Mouse (Mus musculus): ENCODE results near the gene Klhl18. TPM values are rescaled to one million over a fixed set of nuclear protein-coding genes. Genes with fewer than 3 reads are reported as not detected.

Klhl18 gene
- polyA plus RNA-seq, 1 experiment from 2014 or later: 9.3 TPM

DNA sequence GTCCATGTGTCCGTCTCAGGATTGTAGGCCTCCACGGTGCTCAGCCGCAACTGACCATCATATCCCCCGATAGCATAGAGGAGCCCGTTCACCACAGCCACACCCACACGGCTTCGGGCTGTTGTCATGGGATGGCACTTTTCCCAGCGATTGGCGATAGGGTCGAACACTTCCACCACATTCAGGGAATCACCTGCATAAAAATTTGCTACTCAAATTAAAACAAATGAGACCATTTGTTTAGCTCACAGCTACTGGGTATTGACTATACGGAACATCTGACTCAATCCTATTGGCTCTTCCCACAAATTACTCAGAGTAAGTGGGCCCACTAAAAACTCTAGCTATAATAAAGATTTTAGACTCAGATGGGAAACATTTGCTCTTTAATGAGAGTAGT is 40.5 kb downstream of the Klhl18 start:
- no peak overlapping the region for H3K9ac ChIP-seq (replicated peaks; ENCODE audit: low read length)
- 92% methylated on average over 11 of the region's 11 CpGs for WGBS
- no peaks in the 10 kb centered on the region for H3K4me1 ChIP-seq (ENCODE audit: insufficient read depth, low read length)
- H3K4me2 ChIP-seq (replicated peaks; ENCODE audit: low read depth, low read length): no peak overlapping the region
- peaks cover 9% of the 10 kb centered on the region; the same call in 1 of the 2 replicates for H3K36me3 ChIP-seq (ENCODE audit: insufficient read depth, low read length)
- ATAC-seq (ENCODE audit: low FRiP score, low TSS enrichment): no peak
- no peaks in the 10 kb centered on the region for H3K27me3 ChIP-seq (ENCODE audit: insufficient read depth, low read length)
- no peak overlapping the region for H3K27ac ChIP-seq (ENCODE audit: low read length)
- H3K4me3 ChIP-seq (ENCODE audit: low read length): no peak overlapping the region
- H3K9me3 ChIP-seq (ENCODE audit: low read length): no peaks in the 10 kb centered on the region

DNA sequence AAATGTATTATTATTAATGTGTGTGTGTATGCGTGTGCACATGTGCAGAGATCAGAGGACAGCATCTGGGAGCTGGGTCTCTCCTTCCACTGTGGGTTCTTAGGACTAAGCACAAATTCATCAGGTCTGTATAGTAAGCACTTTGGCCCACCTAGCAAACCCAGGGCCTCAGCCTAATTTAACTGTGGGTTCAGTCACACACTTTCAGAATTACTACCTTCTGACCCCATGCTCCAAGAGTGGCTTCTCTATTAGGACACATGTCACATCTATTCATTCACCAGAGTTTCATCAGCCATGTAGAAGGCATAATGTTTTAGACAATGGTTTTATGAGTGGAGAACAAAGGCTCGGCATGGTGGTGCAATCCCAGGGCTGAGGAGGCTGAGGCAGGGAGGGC is 43.4 kb downstream of the Klhl18 start:
- Histone ChIP-seq H3K4me2 (replicated peaks; ENCODE audit: low read depth, low read length) (no peak overlapping the region), H3K4me3 (ENCODE audit: low read length) (no peak overlapping the region), H3K9ac (replicated peaks; ENCODE audit: low read length) (no peak overlapping the region), H3K4me1 (ENCODE audit: insufficient read depth, low read length) (no peaks in the 10 kb centered on the region), H3K27me3 (ENCODE audit: insufficient read depth, low read length) (no peaks in the 10 kb centered on the region), H3K36me3 (ENCODE audit: insufficient read depth, low read length) (peaks cover 21% of the 10 kb centered on the region), H3K9me3 (ENCODE audit: low read length) (no peaks in the 10 kb centered on the region), H3K27ac (ENCODE audit: low read length) (no peak overlapping the region)
- 93% methylated on average over 2 of the region's 2 CpGs for WGBS
- ATAC-seq (ENCODE audit: low FRiP score, low TSS enrichment): no peak

DNA sequence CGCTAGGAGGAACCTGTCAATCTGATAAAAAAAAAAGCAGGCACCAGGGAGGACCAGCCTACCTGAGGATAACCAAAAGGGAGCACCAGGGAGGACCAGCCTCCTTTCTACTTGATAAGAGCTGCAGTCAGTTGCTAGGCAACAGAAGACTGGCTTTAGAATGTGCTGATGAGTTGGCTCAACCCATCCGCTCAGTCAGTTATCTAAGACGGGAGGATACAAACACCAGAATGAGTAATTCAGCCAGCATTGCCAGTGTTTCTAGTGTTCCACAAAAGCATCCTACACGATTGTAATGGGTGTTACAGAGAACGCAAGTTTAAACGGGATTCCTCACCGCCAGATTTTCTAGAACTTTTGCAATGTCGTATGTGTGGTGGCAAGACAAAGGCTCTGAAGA is 45.3 kb downstream of the Klhl18 start:
- H3K9me3 ChIP-seq (ENCODE audit: low read length): no peaks in the 10 kb centered on the region
- H3K27me3 ChIP-seq (ENCODE audit: insufficient read depth, low read length): no peaks in the 10 kb centered on the region
- no peak overlapping the region for H3K4me2 ChIP-seq (replicated peaks; ENCODE audit: low read depth, low read length)
- no peak overlapping the region for H3K27ac ChIP-seq (ENCODE audit: low read length)
- no peak overlapping the region for H3K9ac ChIP-seq (replicated peaks; ENCODE audit: low read length)
- no peaks in the 10 kb centered on the region for H3K4me1 ChIP-seq (ENCODE audit: insufficient read depth, low read length)
- 90% methylated on average over 8 of the region's 8 CpGs for WGBS
- H3K36me3 ChIP-seq (ENCODE audit: insufficient read depth, low read length): peaks cover 23% of the 10 kb centered on the region
- no peak for ATAC-seq (ENCODE audit: low FRiP score, low TSS enrichment)
- no peak overlapping the region for H3K4me3 ChIP-seq (ENCODE audit: low read length)

DNA sequence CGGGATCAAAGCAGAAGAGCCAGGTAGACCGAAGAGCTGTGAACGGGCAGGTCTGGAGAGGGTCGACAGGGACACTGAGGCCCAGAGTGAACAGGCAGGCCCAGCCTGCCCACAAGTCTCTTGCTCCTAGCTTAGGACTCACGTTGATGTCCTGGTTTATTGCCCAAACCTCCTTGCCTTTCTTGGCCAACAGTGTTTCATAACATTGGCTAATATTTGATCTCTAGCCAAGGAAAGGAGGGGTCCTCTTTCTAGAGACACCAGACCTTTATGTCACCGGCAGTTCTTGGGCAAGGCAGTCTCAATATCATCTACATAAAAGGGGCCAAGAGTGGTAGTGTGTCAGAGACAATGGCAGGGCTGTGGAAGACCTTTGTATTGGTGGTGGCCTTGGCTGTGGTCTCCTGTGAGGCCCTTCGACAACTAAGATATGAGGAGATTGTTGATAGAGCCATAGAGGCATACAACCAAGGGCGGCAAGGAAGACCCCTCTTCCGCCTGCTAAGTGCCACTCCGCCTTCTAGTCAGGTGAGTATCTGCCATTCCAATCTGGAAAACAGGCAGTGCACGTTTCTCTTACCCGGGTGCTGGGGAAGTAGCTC is 56.9 kb downstream of the Klhl18 start, which contains the start of gene Ngp:
Gene Ngp (plus strand): TSS at position 237 of the 602 bp plus-strand sequence.
- no peaks in the 10 kb centered on the region for H3K4me1 ChIP-seq (ENCODE audit: insufficient read depth, low read length)
- no peak for ATAC-seq (ENCODE audit: low FRiP score, low TSS enrichment)
- H3K4me3 ChIP-seq (ENCODE audit: low read length): no peak within 1 kb of the TSS
- H3K9me3 ChIP-seq (ENCODE audit: low read length): no peaks in the 10 kb centered on the region
- no peak within 1 kb of the TSS for H3K4me2 ChIP-seq (replicated peaks; ENCODE audit: low read depth, low read length)
- H3K27ac ChIP-seq (ENCODE audit: low read length): no peak within 1 kb of the TSS
- H3K36me3 ChIP-seq (ENCODE audit: insufficient read depth, low read length): no peaks in the 10 kb centered on the region
- WGBS: 90% methylated on average over 12 of the region's 12 CpGs
- H3K27me3 ChIP-seq (ENCODE audit: insufficient read depth, low read length): no peaks in the 10 kb centered on the region
- H3K9ac ChIP-seq (replicated peaks; ENCODE audit: low read length): no peak within 1 kb of the TSS

DNA sequence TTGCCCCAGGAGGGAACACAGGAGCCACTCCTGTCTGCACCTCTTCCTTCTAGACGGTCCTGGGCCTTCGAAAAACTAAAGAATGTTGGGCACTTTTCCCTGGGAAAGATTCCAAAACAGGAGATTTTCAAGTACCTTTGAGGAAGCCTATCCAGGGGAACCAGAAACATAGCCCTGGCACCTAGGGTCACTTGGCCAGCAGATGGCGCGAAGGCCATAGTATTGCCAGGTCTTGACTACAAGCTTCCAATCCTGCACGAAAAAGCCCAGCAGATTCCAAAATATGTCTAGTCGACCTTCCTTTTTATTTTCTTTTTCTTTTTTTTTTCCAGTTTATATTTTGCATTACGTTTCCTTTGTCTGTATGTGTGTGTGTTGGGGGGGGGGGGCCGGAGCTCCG is 62.7 kb downstream of the Klhl18 start:
- no peak for ATAC-seq (ENCODE audit: low FRiP score, low TSS enrichment)
- Histone ChIP-seq H3K4me3 (ENCODE audit: low read length) (no peak overlapping the region), H3K9ac (replicated peaks; ENCODE audit: low read length) (no peak overlapping the region), H3K4me2 (replicated peaks; ENCODE audit: low read depth, low read length) (no peak overlapping the region), H3K27ac (ENCODE audit: low read length) (no peak overlapping the region), H3K4me1 (ENCODE audit: insufficient read depth, low read length) (peaks cover 4% of the 10 kb centered on the region; the same call in 1 of the 2 replicates), H3K9me3 (ENCODE audit: low read length) (no peaks in the 10 kb centered on the region), H3K36me3 (ENCODE audit: insufficient read depth, low read length) (no peaks in the 10 kb centered on the region), H3K27me3 (ENCODE audit: insufficient read depth, low read length) (no peaks in the 10 kb centered on the region)
- 47% methylated on average over 9 of the region's 9 CpGs for WGBS

DNA sequence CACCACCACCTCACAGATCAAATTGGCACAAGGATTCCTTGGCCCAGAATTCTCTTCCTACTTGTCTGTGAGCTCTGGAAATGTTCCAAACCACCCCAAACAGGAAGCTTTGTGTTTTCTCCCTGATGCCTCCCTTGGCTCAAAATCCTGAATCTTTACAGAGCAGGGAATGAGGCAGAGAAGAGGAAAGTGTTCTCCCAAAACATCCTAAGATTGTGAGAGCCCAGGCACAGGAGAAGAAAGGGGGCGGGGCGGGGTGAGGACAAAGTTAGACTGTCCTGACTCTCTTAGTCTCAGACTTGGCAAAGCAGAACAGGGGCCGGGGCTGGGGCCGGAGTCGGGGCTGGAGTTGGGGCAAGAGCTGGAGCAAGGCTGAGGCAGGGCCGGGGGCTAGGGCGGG is 63.6 kb downstream of the Klhl18 start:
- no peaks in the 10 kb centered on the region for H3K36me3 ChIP-seq (ENCODE audit: insufficient read depth, low read length)
- H3K9me3 ChIP-seq (ENCODE audit: low read length): no peaks in the 10 kb centered on the region
- no peak overlapping the region for H3K27ac ChIP-seq (ENCODE audit: low read length)
- H3K9ac ChIP-seq (replicated peaks; ENCODE audit: low read length): no peak overlapping the region
- H3K4me3 ChIP-seq (ENCODE audit: low read length): no peak overlapping the region
- ATAC-seq (ENCODE audit: low FRiP score, low TSS enrichment): no peak
- 83% methylated on average over 7 of the region's 7 CpGs for WGBS
- no peaks in the 10 kb centered on the region for H3K27me3 ChIP-seq (ENCODE audit: insufficient read depth, low read length)
- peaks cover 7% of the 10 kb centered on the region; the same call in 1 of the 2 replicates for H3K4me1 ChIP-seq (ENCODE audit: insufficient read depth, low read length)
- H3K4me2 ChIP-seq (replicated peaks; ENCODE audit: low read depth, low read length): no peak overlapping the region

DNA sequence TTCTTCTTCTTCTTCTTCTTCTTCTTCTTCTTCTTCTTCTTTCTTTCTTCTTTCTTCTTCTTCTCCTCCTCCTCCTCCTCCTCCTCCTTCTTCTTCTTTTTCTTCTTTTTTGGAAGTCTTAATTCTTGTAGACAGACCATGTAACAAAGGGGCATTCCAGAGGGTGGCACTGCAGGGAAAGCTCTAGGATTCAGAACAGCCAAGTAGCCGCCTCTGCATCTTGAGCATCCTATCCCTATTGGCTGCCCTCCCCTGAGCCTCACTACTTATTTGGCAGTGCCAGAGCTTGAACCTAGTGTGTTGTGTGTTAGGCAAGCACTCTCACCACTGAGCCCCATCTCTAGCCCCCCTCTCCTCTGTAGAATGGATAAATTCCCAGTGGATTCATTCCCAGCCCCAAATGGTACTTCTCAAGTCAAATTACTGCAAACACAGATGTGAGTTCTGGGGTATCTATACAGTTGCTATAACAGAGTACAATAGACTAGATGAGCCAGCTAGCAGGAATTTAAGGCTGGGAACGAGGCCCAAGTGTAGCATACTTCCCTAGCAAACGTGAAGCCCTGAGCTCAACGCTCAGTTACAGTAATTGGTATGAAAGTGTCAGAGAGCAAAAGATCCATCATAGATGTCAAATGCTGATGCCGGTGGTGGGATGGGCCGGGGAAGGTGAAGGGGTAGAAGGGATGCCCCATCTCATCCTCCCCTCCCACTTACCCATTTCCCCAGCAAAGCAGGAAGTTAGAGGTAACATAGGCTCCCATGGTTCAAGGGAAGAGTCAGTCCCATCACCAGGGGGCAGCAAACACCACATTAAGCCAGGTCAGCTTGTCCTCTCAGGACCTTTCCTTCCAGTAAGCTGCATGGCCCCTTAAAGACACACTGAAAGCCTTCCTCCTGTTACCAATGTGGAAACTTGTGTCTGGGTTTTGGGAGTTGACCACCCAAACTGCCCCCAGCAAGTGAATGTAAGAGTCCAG is 65.3 kb downstream of the Klhl18 start:
- Histone ChIP-seq H3K4me1 (ENCODE audit: insufficient read depth, low read length) (peaks cover 14% of the 10 kb centered on the region; the same call in 1 of the 2 replicates), H3K27me3 (ENCODE audit: insufficient read depth, low read length) (no peaks in the 10 kb centered on the region), H3K36me3 (ENCODE audit: insufficient read depth, low read length) (no peaks in the 10 kb centered on the region), H3K9ac (replicated peaks; ENCODE audit: low read length) (no peak overlapping the region), H3K4me3 (ENCODE audit: low read length) (no peak overlapping the region), H3K9me3 (ENCODE audit: low read length) (no peaks in the 10 kb centered on the region), H3K4me2 (replicated peaks; ENCODE audit: low read depth, low read length) (no peak overlapping the region), H3K27ac (ENCODE audit: low read length) (no peak overlapping the region)
- ATAC-seq (ENCODE audit: low FRiP score, low TSS enrichment): no peak
- WGBS: 39% methylated on average over 6 of the region's 6 CpGs

DNA sequence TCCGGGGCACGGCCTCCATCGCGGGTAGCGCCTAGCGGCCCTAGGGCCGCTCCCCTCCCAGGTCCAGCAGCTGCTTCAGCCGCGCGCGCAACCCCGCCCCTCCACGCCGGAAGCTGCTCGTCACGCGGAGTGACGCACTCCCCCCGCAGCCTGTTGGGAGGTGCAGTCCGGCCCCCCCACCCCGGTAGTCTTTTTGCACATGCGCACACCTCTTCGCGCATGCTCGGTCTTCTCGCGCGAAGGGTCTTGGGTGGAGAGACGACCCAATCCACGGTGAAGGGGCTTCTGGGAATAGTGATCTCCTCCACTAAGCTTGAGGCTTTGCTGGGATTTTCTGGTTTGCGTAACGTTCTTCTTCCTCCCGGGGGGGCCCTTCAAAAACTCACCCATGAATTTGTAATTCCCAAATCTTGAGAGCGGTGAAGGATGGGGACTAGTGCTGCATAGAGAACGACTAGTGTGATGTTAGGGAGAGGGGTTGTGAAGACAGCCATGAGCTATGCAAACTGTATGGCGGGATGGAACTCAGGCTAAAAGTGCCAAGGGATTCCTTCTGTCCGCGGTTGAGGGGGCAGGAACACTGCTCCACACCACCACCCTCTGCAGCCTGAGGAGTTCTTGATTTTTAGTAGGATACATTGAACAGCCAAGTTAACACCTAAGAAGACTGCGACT is 68.3 kb downstream of the Klhl18 start, which contains the start of gene Ptpn23:
Gene Ptpn23 (minus strand): TSS at position 115 of the 675 bp plus-strand sequence.
- peak within 1 kb of the TSS; percentile 82 for H3K9ac ChIP-seq (replicated peaks; ENCODE audit: low read length)
- peaks cover 6% of the 10 kb centered on the region; the same call in 1 of the 2 replicates for H3K36me3 ChIP-seq (ENCODE audit: insufficient read depth, low read length)
- ATAC-seq (ENCODE audit: low FRiP score, low TSS enrichment): peak; percentile 95
- peak within 1 kb of the TSS; percentile 79 for H3K4me2 ChIP-seq (replicated peaks; ENCODE audit: low read depth, low read length)
- no peaks in the 10 kb centered on the region for H3K9me3 ChIP-seq (ENCODE audit: low read length)
- H3K27me3 ChIP-seq (ENCODE audit: insufficient read depth, low read length): no peaks in the 10 kb centered on the region
- peaks cover 16% of the 10 kb centered on the region; the same call in 1 of the 2 replicates for H3K4me1 ChIP-seq (ENCODE audit: insufficient read depth, low read length)
- H3K4me3 ChIP-seq (ENCODE audit: low read length): peak within 1 kb of the TSS; percentile 68
- peak within 1 kb of the TSS; percentile 74 for H3K27ac ChIP-seq (ENCODE audit: low read length)
- WGBS: under 1% methylated on average over 39 of the region's 39 CpGs

DNA sequence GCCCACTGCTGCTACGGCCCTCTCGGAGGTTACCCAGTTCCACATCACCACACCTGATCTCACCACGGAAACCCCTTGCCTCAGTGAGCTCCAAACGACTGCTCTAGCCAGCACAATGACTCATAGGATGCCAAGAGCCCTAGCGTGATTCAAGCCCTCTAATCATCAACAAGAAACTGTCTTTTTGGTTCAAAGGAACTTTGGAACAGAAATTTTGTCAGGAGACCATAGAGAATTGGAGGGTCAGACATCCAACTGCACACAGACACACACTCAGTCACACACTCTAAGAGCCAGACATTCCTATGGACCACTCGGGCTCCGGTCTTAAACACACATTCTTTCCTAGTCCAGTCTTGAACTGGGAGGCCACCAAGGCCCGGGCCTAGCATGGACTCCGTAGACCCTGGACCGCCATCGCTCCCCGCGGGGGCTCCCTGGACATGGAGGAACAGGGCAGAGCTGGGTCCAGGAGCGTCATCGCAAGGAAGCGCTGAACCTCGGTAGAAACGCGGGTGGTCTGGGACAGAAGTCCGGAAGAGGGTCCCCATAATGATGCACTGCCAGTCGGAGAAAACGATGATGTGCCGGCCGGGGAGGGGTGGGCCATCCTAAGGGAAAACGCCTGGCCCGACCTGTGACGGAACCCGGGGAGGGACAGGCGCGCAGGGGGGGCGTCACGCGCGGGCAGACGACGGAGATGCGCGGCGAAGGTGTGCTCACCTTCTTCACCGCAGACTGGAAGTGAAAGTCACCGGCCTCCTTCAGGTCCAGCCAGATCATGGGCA is 69.0 kb downstream of the Klhl18 start:
- Histone ChIP-seq H3K36me3 (ENCODE audit: insufficient read depth, low read length) (peaks cover 6% of the 10 kb centered on the region; the same call in 1 of the 2 replicates), H3K4me3 (ENCODE audit: low read length) (peak overlapping the region; percentile 68), H3K4me2 (replicated peaks; ENCODE audit: low read depth, low read length) (peak overlapping the region; percentile 70), H3K27ac (ENCODE audit: low read length) (peak overlapping the region; percentile 74), H3K9me3 (ENCODE audit: low read length) (no peaks in the 10 kb centered on the region), H3K27me3 (ENCODE audit: insufficient read depth, low read length) (no peaks in the 10 kb centered on the region), H3K9ac (replicated peaks; ENCODE audit: low read length) (peak overlapping the region; percentile 76), H3K4me1 (ENCODE audit: insufficient read depth, low read length) (peaks cover 16% of the 10 kb centered on the region; the same call in 1 of the 2 replicates)
- peak; percentile 50 for ATAC-seq (ENCODE audit: low FRiP score, low TSS enrichment)
- under 1% methylated on average over 41 of the region's 41 CpGs for WGBS
